Mouse (Mus musculus) limb, embryonic 12.5 days (tissue): ENCODE results near the gene Wdr17. TPM values are rescaled to one million over a fixed set of nuclear protein-coding genes. Genes with fewer than 3 reads are reported as not detected.

Experiments
- ATAC-seq: fragments of 200-750 bp; cut with Nextera tagmentation; 2 replicates; pipeline ENCODE4 v1.8.0; 2017; ENCODE audit warnings: low read depth, moderate TSS enrichment; ENCODE audit not compliant: insufficient number of reproducible peaks, insufficient read depth, low FRiP score, low TSS enrichment
- H3K27ac ChIP-seq: fragments of 300-500 bp; sonication (generic); 2 replicates; pipeline ENCODE4 v1.5.1; 2016; ENCODE audit warnings: mild to moderate bottlenecking, moderate library complexity
- H3K27me3 ChIP-seq: fragments of 300-500 bp; sonication (generic); 2 replicates; pipeline ENCODE4 v1.6.1; 2016; ENCODE audit warnings: mild to moderate bottlenecking, moderate library complexity
- H3K36me3 ChIP-seq: fragments of 300-500 bp; sonication (generic); 2 replicates; pipeline ENCODE4 v1.6.1; 2016; ENCODE audit warnings: mild to moderate bottlenecking, moderate library complexity
- H3K4me1 ChIP-seq: fragments of 300-500 bp; sonication (generic); replicated peaks from 2 replicates; pipeline ENCODE4 v1.6.1; 2016
- H3K4me2 ChIP-seq: fragments of 300-500 bp; sonication (generic); 2 replicates; pipeline ENCODE4 v1.6.1; 2016; ENCODE audit warnings: mild to moderate bottlenecking, moderate library complexity
- H3K4me3 ChIP-seq: fragments of 300-500 bp; sonication (generic); replicated peaks from 2 replicates; pipeline ENCODE4 v1.5.1; 2016; ENCODE audit warnings: mild to moderate bottlenecking
- H3K9ac ChIP-seq: fragments of 300-500 bp; sonication (generic); replicated peaks from 2 replicates; pipeline ENCODE4 v1.6.1; 2016; ENCODE audit warnings: mild to moderate bottlenecking, moderate library complexity
- H3K9me3 ChIP-seq: fragments of 300-500 bp; sonication (generic); 2 replicates; pipeline ENCODE4 v1.6.1; 2016; ENCODE audit warnings: mild to moderate bottlenecking, moderate library complexity
- WGBS: fragments of 180-500 bp; shearing (Covaris S2); methylation state at CpG from one replicate; pipeline ENCODE4 v1.1.7; 2016; 5-methylcytosine and 5-hydroxymethylcytosine counted together
- polyA plus RNA-seq: library from polyadenylated mRNA; unstranded; fragments of >200 nt; fragmentation: Nextera tagmentation; extraction: Ambion mirVana; gene quantifications from 2 replicates; pipeline ENCODE4 v1.2.1, GENCODE M21; 2016

Gene Wdr17
- polyA plus RNA-seq, 1 experiment from 2014 or later = 2.7 TPM

- H3K27me3 ChIP-seq = no peaks in the 10 kb centered on the region
- H3K9ac ChIP-seq = peak overlapping the region; percentile 47; the same call in 1 of the 2 replicates
- peak overlapping the region; percentile 40 for H3K4me3 ChIP-seq
- peak overlapping the region; percentile 84 for H3K4me2 ChIP-seq
- peak; percentile 68; the same call in 1 of the 2 replicates for ATAC-seq
- no peak overlapping the region for H3K27ac ChIP-seq
- no peaks in the 10 kb centered on the region for H3K9me3 ChIP-seq
- 13% methylated on average over 16 of the region's 16 CpGs for WGBS
- H3K4me1 ChIP-seq = peaks cover 11% of the 10 kb centered on the region; the same call in 1 of the 2 replicates
- no peaks in the 10 kb centered on the region for H3K36me3 ChIP-seq
Measured at GRCm38 (mm10) chr8:54780134-54780942, 106.6 kb downstream of the Wdr17 start.

GRCm38 (mm10) chr8:54779317-54780133 lies 107.5 kb downstream of the Wdr17 start:
- WGBS = under 1% methylated on average over 23 of the region's 23 CpGs

GRCm38 (mm10) chr8:54777012-54777411 lies 110.0 kb downstream of the Wdr17 start:
- Histone ChIP-seq H3K27me3 (no peaks in the 10 kb centered on the region), H3K4me3 (no peak overlapping the region), H3K4me2 (no peak overlapping the region), H3K27ac (no peak overlapping the region), H3K9me3 (no peaks in the 10 kb centered on the region), H3K4me1 (peaks cover 11% of the 10 kb centered on the region; the same call in 1 of the 2 replicates), H3K9ac (no peak overlapping the region), H3K36me3 (no peaks in the 10 kb centered on the region)
- ATAC-seq = no peak

More at GRCm38 (mm10) chr8:54779317-54780133, 107.5 kb downstream of the Wdr17 start:
- H3K36me3 ChIP-seq = no peaks in the 10 kb centered on the region
- peak overlapping the region; percentile 47 for H3K9ac ChIP-seq
- no peak overlapping the region for H3K27ac ChIP-seq
- peak overlapping the region; percentile 84 for H3K4me2 ChIP-seq
- ATAC-seq = peak; percentile 71
- peak overlapping the region; percentile 40 for H3K4me3 ChIP-seq
- no peaks in the 10 kb centered on the region for H3K27me3 ChIP-seq
- no peaks in the 10 kb centered on the region for H3K9me3 ChIP-seq
- peaks cover 11% of the 10 kb centered on the region; the same call in 1 of the 2 replicates for H3K4me1 ChIP-seq

- H3K4me3 ChIP-seq = no peak overlapping the region
- ATAC-seq = no peak
- no peaks in the 10 kb centered on the region for H3K27me3 ChIP-seq
- no peaks in the 10 kb centered on the region for H3K36me3 ChIP-seq
- no peak overlapping the region for H3K4me2 ChIP-seq
- H3K9ac ChIP-seq = no peak overlapping the region
- H3K4me1 ChIP-seq = peaks cover 11% of the 10 kb centered on the region; the same call in 1 of the 2 replicates
- no peaks in the 10 kb centered on the region for H3K9me3 ChIP-seq
- H3K27ac ChIP-seq = no peak overlapping the region
Measured at GRCm38 (mm10) chr8:54776241-54776640, 110.7 kb downstream of the Wdr17 start.

- Histone ChIP-seq H3K27me3 (no peaks in the 10 kb centered on the region), H3K9me3 (no peaks in the 10 kb centered on the region), H3K4me3 (no peak overlapping the region), H3K4me2 (no peak overlapping the region), H3K36me3 (no peaks in the 10 kb centered on the region), H3K4me1 (no peaks in the 10 kb centered on the region), H3K27ac (no peak overlapping the region), H3K9ac (no peak overlapping the region)
- ATAC-seq = no peak
- 58% methylated on average over 1 of the region's 1 CpGs for WGBS
Measured at GRCm38 (mm10) chr8:54757646-54758045, 129.3 kb downstream of the Wdr17 start.

GRCm38 (mm10) chr8:54736660-54737312 lies 150.2 kb downstream of the Wdr17 start:
- Histone ChIP-seq H3K4me3 (no peak overlapping the region), H3K4me1 (no peaks in the 10 kb centered on the region), H3K36me3 (no peaks in the 10 kb centered on the region), H3K27ac (no peak overlapping the region), H3K4me2 (no peak overlapping the region), H3K27me3 (peaks cover 5% of the 10 kb centered on the region), H3K9me3 (no peaks in the 10 kb centered on the region), H3K9ac (no peak overlapping the region)
- no peak for ATAC-seq
- WGBS = 67% methylated on average over 5 of the region's 5 CpGs

- peak; percentile 27 for ATAC-seq
- H3K4me2 ChIP-seq = peak overlapping the region; percentile 61
- H3K27ac ChIP-seq = no peak overlapping the region
- H3K9me3 ChIP-seq = no peaks in the 10 kb centered on the region
- no peak overlapping the region for H3K9ac ChIP-seq
- H3K4me1 ChIP-seq = no peaks in the 10 kb centered on the region
- peak overlapping the region; percentile 45 for H3K4me3 ChIP-seq
- no peaks in the 10 kb centered on the region for H3K36me3 ChIP-seq
- 17% methylated on average over 8 of the region's 8 CpGs for WGBS
- H3K27me3 ChIP-seq = no peaks in the 10 kb centered on the region
Measured at GRCm38 (mm10) chr8:54724668-54725035, 162.3 kb downstream of the Wdr17 start.

- H3K9ac ChIP-seq = no peak overlapping the region
- peak; percentile 100 for ATAC-seq
- H3K4me2 ChIP-seq = peak overlapping the region; percentile 61
- H3K9me3 ChIP-seq = no peaks in the 10 kb centered on the region
- no peaks in the 10 kb centered on the region for H3K4me1 ChIP-seq
- H3K36me3 ChIP-seq = no peaks in the 10 kb centered on the region
- WGBS = 2% methylated on average over 23 of the region's 23 CpGs
- H3K27ac ChIP-seq = no peak overlapping the region
- H3K4me3 ChIP-seq = peak overlapping the region; percentile 45
- H3K27me3 ChIP-seq = no peaks in the 10 kb centered on the region
Measured at GRCm38 (mm10) chr8:54723976-54724667, 162.9 kb downstream of the Wdr17 start.

GRCm38 (mm10) chr8:54718515-54718914 lies 168.5 kb downstream of the Wdr17 start:
- no peak for ATAC-seq
- 75% methylated on average over 4 of the region's 4 CpGs for WGBS
- Histone ChIP-seq H3K36me3 (no peaks in the 10 kb centered on the region), H3K4me3 (no peak overlapping the region), H3K27ac (no peak overlapping the region), H3K4me1 (no peaks in the 10 kb centered on the region), H3K9ac (no peak overlapping the region), H3K4me2 (no peak overlapping the region), H3K27me3 (no peaks in the 10 kb centered on the region), H3K9me3 (no peaks in the 10 kb centered on the region)

GRCm38 (mm10) chr8:54705743-54706142 lies 181.2 kb downstream of the Wdr17 start:
- no peak for ATAC-seq
- no peaks in the 10 kb centered on the region for H3K9me3 ChIP-seq

More at GRCm38 (mm10) chr8:54705743-54706142, 181.2 kb downstream of the Wdr17 start:
- H3K36me3 ChIP-seq = no peaks in the 10 kb centered on the region
- H3K4me1 ChIP-seq = no peaks in the 10 kb centered on the region
- H3K27ac ChIP-seq = no peak overlapping the region
- H3K9ac ChIP-seq = no peak overlapping the region
- no peaks in the 10 kb centered on the region for H3K27me3 ChIP-seq
- 61% methylated on average over 2 of the region's 2 CpGs for WGBS
- no peak overlapping the region for H3K4me3 ChIP-seq
- H3K4me2 ChIP-seq = no peak overlapping the region
